ENCODE assay signal across 27 mouse cellular contexts in genomic region chr17:21050901-21051300, GRCm38 (mm10). TPM values are rescaled to one million over a fixed set of nuclear protein-coding genes. Genes with fewer than 3 reads are reported as not detected.
DNase-seq lines count a peak whose midpoint lies in the region; ATAC-seq lines count a peak whose summit lies in the region.
"Had no signal": no experiment of that assay in that cellular context is flagged by ENCODE, and none has a peak within 500 bp of the region (broad histone marks: within the 10 kb centered on the region; RNA-seq: fewer than 3 reads in every experiment).

No protein-coding gene starts in this region.

- whole genome bisulfite sequencing in heart, embryonic 13.5 days: 76% methylated on average over 1 of the region's 1 CpGs
- WGBS in heart, embryonic 12.5 days: 76% methylated on average over 1 of the region's 1 CpGs
- WGBS in heart, embryonic 16.5 days: 82% methylated on average over 1 of the region's 1 CpGs
- 71% methylated on average over 1 of the region's 1 CpGs for WGBS in heart, embryonic 11.5 days (ENCODE audit: insufficient replicate concordance)
- WGBS in neural tube, embryonic 15.5 days: 86% methylated on average over 1 of the region's 1 CpGs

- H3K27me3 ChIP-seq in heart, embryonic 13.5 days (replicated peaks): no peaks in the 10 kb centered on the region
- no peaks in the 10 kb centered on the region for H3K27me3 ChIP-seq in heart, embryonic 12.5 days (replicated peaks)
- no peaks in the 10 kb centered on the region for H3K27me3 ChIP-seq in heart, embryonic 16.5 days (ENCODE audit: control insufficient read depth, insufficient read depth, low read length)
- H3K27me3 ChIP-seq in heart, embryonic 11.5 days (ENCODE audit: control insufficient read depth, insufficient read depth, low read length): no peaks in the 10 kb centered on the region
- H3K27me3 ChIP-seq in neural tube, embryonic 15.5 days (replicated peaks): no peaks in the 10 kb centered on the region
- H3K27me3 ChIP-seq: embryonic facial prominence, embryonic 12.5 days; embryonic facial prominence, embryonic 15.5 days had no signal

- no peak overlapping the region for H3K9ac ChIP-seq in heart, embryonic 13.5 days
- no peak overlapping the region for H3K9ac ChIP-seq in heart, embryonic 12.5 days
- H3K9ac ChIP-seq in heart, embryonic 16.5 days (ENCODE audit: low read length): no peak overlapping the region
- no peak overlapping the region for H3K9ac ChIP-seq in heart, embryonic 11.5 days (ENCODE audit: low read depth, low read length)
- no peak overlapping the region for H3K9ac ChIP-seq in neural tube, embryonic 15.5 days (replicated peaks)
- H3K9ac ChIP-seq: embryonic facial prominence, embryonic 12.5 days; embryonic facial prominence, embryonic 15.5 days; hindbrain, embryonic 14.5 days had no signal

- no peak; the same call in 1 of the 2 replicates for ATAC-seq in heart, embryonic 13.5 days (ENCODE audit: extremely low read depth, insufficient number of reproducible peaks, low FRiP score, low TSS enrichment)
- no peak for ATAC-seq in heart, embryonic 12.5 days (ENCODE audit: insufficient number of reproducible peaks, low FRiP score)
- no peak for ATAC-seq in heart, embryonic 16.5 days (replicated peaks; ENCODE audit: extremely low read depth, insufficient read depth, low FRiP score)
- no peak for ATAC-seq in heart, embryonic 11.5 days (replicated peaks; ENCODE audit: insufficient number of reproducible peaks, low FRiP score, low TSS enrichment)
- no peak for ATAC-seq in neural tube, embryonic 15.5 days (ENCODE audit: low FRiP score)
- ATAC-seq: CD4-positive, CD25-positive, alpha-beta regulatory T cell, adult 4 months; forebrain, embryonic 14.5 days; hindbrain, postnatal 0 days; inflammation-experienced regulatory T-cells, adult 6 months had no signal

- H3K4me2 ChIP-seq in heart, embryonic 13.5 days: no peak overlapping the region
- H3K4me2 ChIP-seq in heart, embryonic 12.5 days: no peak overlapping the region
- H3K4me2 ChIP-seq in heart, embryonic 16.5 days (ENCODE audit: low read depth, low read length): no peak overlapping the region
- H3K4me2 ChIP-seq in heart, embryonic 11.5 days: no peak overlapping the region
- no peak overlapping the region for H3K4me2 ChIP-seq in neural tube, embryonic 15.5 days
- H3K4me2 ChIP-seq: embryonic facial prominence, embryonic 12.5 days; embryonic facial prominence, embryonic 15.5 days; hindbrain, embryonic 14.5 days had no signal

- no peaks in the 10 kb centered on the region for H3K36me3 ChIP-seq in heart, embryonic 13.5 days
- H3K36me3 ChIP-seq in heart, embryonic 12.5 days: no peaks in the 10 kb centered on the region
- H3K36me3 ChIP-seq in heart, embryonic 16.5 days (ENCODE audit: control insufficient read depth, insufficient read depth): no peaks in the 10 kb centered on the region
- no peaks in the 10 kb centered on the region for H3K36me3 ChIP-seq in heart, embryonic 11.5 days (ENCODE audit: control insufficient read depth, insufficient read depth, low read length)
- no peaks in the 10 kb centered on the region for H3K36me3 ChIP-seq in neural tube, embryonic 15.5 days
- H3K36me3 ChIP-seq: embryonic facial prominence, embryonic 12.5 days; embryonic facial prominence, embryonic 15.5 days had no signal

- peak; percentile 4 for DNase-seq in neural tube, embryonic 10.5 days (ENCODE audit: extremely low spot score, low spot score)
- DNase-seq: adrenal gland, adult 2 months; adrenal gland, postnatal 14 days; cerebellum, adult 11 months; cerebellum, adult 2 months; cerebellum, adult 9-11 months; cerebellum, postnatal 25 days; gastrocnemius, postnatal 25 days; kidney, adult 18-20 months; kidney, adult 9 months had no signal

- no peak overlapping the region for H3K4me3 ChIP-seq in heart, embryonic 13.5 days
- H3K4me3 ChIP-seq in heart, embryonic 12.5 days: no peak overlapping the region
- no peak overlapping the region for H3K4me3 ChIP-seq in heart, embryonic 16.5 days (ENCODE audit: low read length)
- no peak overlapping the region for H3K4me3 ChIP-seq in heart, embryonic 11.5 days (ENCODE audit: low read depth, low read length)
- H3K4me3 ChIP-seq in neural tube, embryonic 15.5 days (replicated peaks): no peak overlapping the region
- H3K4me3 ChIP-seq: embryonic facial prominence, embryonic 12.5 days; embryonic facial prominence, embryonic 15.5 days had no signal

- H3K4me1 ChIP-seq in heart, embryonic 13.5 days: peaks cover 6% of the 10 kb centered on the region
- no peaks in the 10 kb centered on the region for H3K4me1 ChIP-seq in heart, embryonic 12.5 days (replicated peaks)
- H3K4me1 ChIP-seq in heart, embryonic 16.5 days (ENCODE audit: control insufficient read depth, insufficient read depth, low read length): peaks cover 12% of the 10 kb centered on the region
- H3K4me1 ChIP-seq in heart, embryonic 11.5 days (ENCODE audit: control insufficient read depth, insufficient read depth, low read length): no peaks in the 10 kb centered on the region
- no peaks in the 10 kb centered on the region for H3K4me1 ChIP-seq in neural tube, embryonic 15.5 days
- H3K4me1 ChIP-seq: embryonic facial prominence, embryonic 12.5 days; embryonic facial prominence, embryonic 15.5 days had no signal

- no peaks in the 10 kb centered on the region for H3K9me3 ChIP-seq in heart, embryonic 13.5 days
- no peaks in the 10 kb centered on the region; the same call in 1 of the 2 replicates for H3K9me3 ChIP-seq in heart, embryonic 12.5 days (replicated peaks)
- no peaks in the 10 kb centered on the region for H3K9me3 ChIP-seq in heart, embryonic 16.5 days (replicated peaks; ENCODE audit: control insufficient read depth, low read length)
- H3K9me3 ChIP-seq in heart, embryonic 11.5 days (replicated peaks; ENCODE audit: control insufficient read depth, low read length): no peaks in the 10 kb centered on the region
- no peaks in the 10 kb centered on the region for H3K9me3 ChIP-seq in neural tube, embryonic 15.5 days (replicated peaks)
- H3K9me3 ChIP-seq: embryonic facial prominence, embryonic 12.5 days; embryonic facial prominence, embryonic 15.5 days had no signal

- H3K27ac ChIP-seq in heart, embryonic 13.5 days (replicated peaks): peak overlapping the region; percentile 58; the same call in 1 of the 2 replicates
- no peak overlapping the region for H3K27ac ChIP-seq in heart, embryonic 12.5 days (ENCODE audit: poor library complexity, severe bottlenecking)
- H3K27ac ChIP-seq in heart, embryonic 16.5 days (ENCODE audit: low read length): peak overlapping the region; percentile 71
- H3K27ac ChIP-seq in heart, embryonic 11.5 days (ENCODE audit: low read depth, low read length): no peak overlapping the region
- H3K27ac ChIP-seq in neural tube, embryonic 15.5 days (replicated peaks): no peak overlapping the region
- H3K27ac ChIP-seq: embryonic facial prominence, embryonic 12.5 days; embryonic facial prominence, embryonic 15.5 days; hindbrain, embryonic 14.5 days; hindbrain, postnatal 0 days had no signal

RNA-seq across cellular contexts. Expression of gene Zfp160, which starts 42.2 kb away (rescaled TPM):
- polyA plus RNA-seq in heart, embryonic 13.5 days (2015; fragmentation: Nextera tagmentation; extraction: Ambion mirVana): 8.0 and 10.4 TPM in 2 replicates
- 9.9 and 10.6 TPM in 2 replicates for polyA plus RNA-seq in heart, embryonic 12.5 days (2016; fragmentation: Nextera tagmentation; extraction: Ambion mirVana)
- 9.0 and 9.3 TPM in 2 replicates for polyA plus RNA-seq in heart, embryonic 16.5 days (2015; fragmentation: Nextera tagmentation; extraction: Ambion mirVana)
- polyA plus RNA-seq in heart, embryonic 11.5 days (2014; fragmentation: Nextera tagmentation; extraction: Ambion mirVana): 9.2 and 11.8 TPM in 2 replicates
- polyA plus RNA-seq in neural tube, embryonic 15.5 days (2015; fragmentation: Nextera tagmentation; extraction: Ambion mirVana): 15.3 and 15.9 TPM in 2 replicates

RNA-seq across cellular contexts. Expression of gene Vmn1r233, which starts 54.6 kb away (rescaled TPM):
- polyA plus RNA-seq in heart, embryonic 13.5 days (2015; fragmentation: Nextera tagmentation; extraction: Ambion mirVana): not detected in 2 replicates
- polyA plus RNA-seq in heart, embryonic 12.5 days (2016; fragmentation: Nextera tagmentation; extraction: Ambion mirVana): not detected in 2 replicates
- polyA plus RNA-seq in heart, embryonic 16.5 days (2015; fragmentation: Nextera tagmentation; extraction: Ambion mirVana): not detected in 2 replicates
- not detected in 2 replicates for polyA plus RNA-seq in heart, embryonic 11.5 days (2014; fragmentation: Nextera tagmentation; extraction: Ambion mirVana)
- polyA plus RNA-seq in neural tube, embryonic 15.5 days (2015; fragmentation: Nextera tagmentation; extraction: Ambion mirVana): not detected in 2 replicates
- polyA plus RNA-seq: adrenal gland, adult 2 months; C2C12; cerebellum, adult 2 months; embryonic facial prominence, embryonic 12.5 days; embryonic facial prominence, embryonic 15.5 days; forebrain, embryonic 11.5 days; forebrain, embryonic 14.5 days; gonadal fat pad, adult 2 months; hindbrain, embryonic 11.5 days; hindbrain, embryonic 14.5 days; hindbrain, postnatal 0 days; intestine, embryonic 16.5 days had no signal

Comparison
In these comparisons a context has a peak if more than half of its experiments do, and no peak if none do; other contexts are left out.
1. H3K27ac ChIP-seq: peak in heart, embryonic 13.5 days (single experiment) and heart, embryonic 16.5 days (single experiment); none in heart, embryonic 12.5 days (single experiment), heart, embryonic 11.5 days (single experiment) and neural tube, embryonic 15.5 days (single experiment).